Mouse (Mus musculus) heart, embryonic 11.5 days (tissue): ENCODE results near the gene Aifm2. TPM values are rescaled to one million over a fixed set of nuclear protein-coding genes. Genes with fewer than 3 reads are reported as not detected.
A peak's percentile ranks its signal among the peaks of the same experiment; 100 is the strongest.

Experiments
- ATAC-seq: fragments of 200-750 bp; cut with Nextera tagmentation; replicated peaks from 2 replicates; pipeline ENCODE4 v1.8.0; 2017; ENCODE audit warnings: moderate library complexity; ENCODE audit not compliant: insufficient number of reproducible peaks, low FRiP score, low TSS enrichment
- H3K27ac ChIP-seq: fragments of 300-500 bp; sonication (generic); 2 replicates; pipeline ENCODE4 v1.5.1; 2014; ENCODE audit warnings: mild to moderate bottlenecking, low read depth, low read length
- H3K27me3 ChIP-seq: fragments of 300-500 bp; sonication (generic); 2 replicates; pipeline ENCODE4 v1.6.1; 2014; ENCODE audit warnings: mild to moderate bottlenecking, low read length, mixed read lengths; ENCODE audit not compliant: control insufficient read depth, insufficient read depth
- H3K36me3 ChIP-seq: fragments of 300-500 bp; sonication (generic); 2 replicates; pipeline ENCODE4 v1.6.1; 2014; ENCODE audit warnings: mild to moderate bottlenecking, low read length, moderate library complexity, mixed read lengths; ENCODE audit not compliant: control insufficient read depth, insufficient read depth
- H3K4me1 ChIP-seq: fragments of 300-500 bp; sonication (generic); 2 replicates; pipeline ENCODE4 v1.6.1; 2014; ENCODE audit warnings: low read length; ENCODE audit not compliant: control insufficient read depth, insufficient read depth
- H3K4me2 ChIP-seq: fragments of 300-500 bp; sonication (generic); 2 replicates; pipeline ENCODE4 v1.6.1; 2014; ENCODE audit warnings: mild to moderate bottlenecking, moderate library complexity
- H3K4me3 ChIP-seq: fragments of 300-500 bp; sonication (generic); 2 replicates; pipeline ENCODE4 v1.5.1; 2014; ENCODE audit warnings: low read depth, low read length
- H3K9ac ChIP-seq: fragments of 300-500 bp; sonication (generic); 2 replicates; pipeline ENCODE4 v1.6.1; 2014; ENCODE audit warnings: mild to moderate bottlenecking, low read depth, low read length, moderate library complexity
- H3K9me3 ChIP-seq: fragments of 300-500 bp; sonication (generic); replicated peaks from 2 replicates; pipeline ENCODE4 v1.6.1; 2016; ENCODE audit warnings: low read length; ENCODE audit not compliant: control insufficient read depth
- WGBS: fragments of 180-500 bp; shearing (Covaris S2); extraction: QIAGEN DNeasy Blood & Tissue Kit; methylation state at CpG from one replicate; pipeline ENCODE4 v1.1.7; 2014; ENCODE audit not compliant: insufficient replicate concordance; 5-methylcytosine and 5-hydroxymethylcytosine counted together
- polyA plus RNA-seq: library from polyadenylated mRNA; unstranded; fragments of >200 nt; fragmentation: Nextera tagmentation; extraction: Ambion mirVana; gene quantifications from 2 replicates; pipeline ENCODE4 v1.2.1, GENCODE M21; 2014

Aifm2 gene
- polyA plus RNA-seq, 1 experiment from 2014 or later: 15.6 TPM

GRCm38 (mm10) chr10:61713601-61714000 is 1.5 kb upstream of the Aifm2 start:
- ATAC-seq: no peak
- Histone ChIP-seq H3K27me3 (no peaks in the 10 kb centered on the region; the same call in 1 of the 2 replicates), H3K4me1 (peaks cover 6% of the 10 kb centered on the region; the same call in 1 of the 2 replicates), H3K4me2 (no peak overlapping the region), H3K4me3 (no peak overlapping the region), H3K9ac (no peak overlapping the region), H3K9me3 (no peaks in the 10 kb centered on the region), H3K36me3 (no peaks in the 10 kb centered on the region), H3K27ac (no peak overlapping the region)
- WGBS: 70% methylated on average over 3 of the region's 3 CpGs

GRCm38 (mm10) chr10:61714146-61714545 is 917 bp upstream of the Aifm2 start:
- no peak overlapping the region for H3K9ac ChIP-seq
- H3K36me3 ChIP-seq: no peaks in the 10 kb centered on the region
- H3K4me3 ChIP-seq: no peak overlapping the region
- H3K27me3 ChIP-seq: no peaks in the 10 kb centered on the region; the same call in 1 of the 2 replicates
- H3K9me3 ChIP-seq: no peaks in the 10 kb centered on the region
- no peak overlapping the region for H3K4me2 ChIP-seq
- no peak for ATAC-seq
- H3K4me1 ChIP-seq: peaks cover 6% of the 10 kb centered on the region; the same call in 1 of the 2 replicates
- WGBS: 83% methylated on average over 4 of the region's 4 CpGs
- no peak overlapping the region for H3K27ac ChIP-seq

GRCm38 (mm10) chr10:61715462-61715837 is 387 bp downstream of the Aifm2 start:
- ATAC-seq: no peak; the same call in 1 of the 2 replicates
- Histone ChIP-seq H3K36me3 (no peaks in the 10 kb centered on the region), H3K27me3 (no peaks in the 10 kb centered on the region; the same call in 1 of the 2 replicates), H3K4me1 (peaks cover 6% of the 10 kb centered on the region; the same call in 1 of the 2 replicates), H3K4me2 (peak overlapping the region; percentile 93), H3K9me3 (no peaks in the 10 kb centered on the region), H3K9ac (peak overlapping the region; percentile 75), H3K4me3 (peak overlapping the region; percentile 67), H3K27ac (no peak overlapping the region)
- 4% methylated on average over 11 of the region's 11 CpGs for WGBS

GRCm38 (mm10) chr10:61715996-61716864 is 1.2 kb downstream of the Aifm2 start:
- Histone ChIP-seq H3K27me3 (no peaks in the 10 kb centered on the region; the same call in 1 of the 2 replicates), H3K4me2 (peak overlapping the region; percentile 93), H3K4me3 (peak overlapping the region; percentile 67), H3K27ac (no peak overlapping the region), H3K36me3 (no peaks in the 10 kb centered on the region), H3K9me3 (no peaks in the 10 kb centered on the region), H3K4me1 (peaks cover 6% of the 10 kb centered on the region; the same call in 1 of the 2 replicates), H3K9ac (peak overlapping the region; percentile 75)
- WGBS: 70% methylated on average over 7 of the region's 7 CpGs
- ATAC-seq: no peak

- no peak overlapping the region for H3K27ac ChIP-seq
- H3K4me1 ChIP-seq: peaks cover 6% of the 10 kb centered on the region; the same call in 1 of the 2 replicates
- H3K36me3 ChIP-seq: no peaks in the 10 kb centered on the region
- 84% methylated on average over 12 of the region's 12 CpGs for WGBS
- no peak overlapping the region for H3K4me2 ChIP-seq
- H3K4me3 ChIP-seq: no peak overlapping the region
- no peak overlapping the region for H3K9ac ChIP-seq
- no peaks in the 10 kb centered on the region for H3K9me3 ChIP-seq
- ATAC-seq: no peak
- H3K27me3 ChIP-seq: no peaks in the 10 kb centered on the region; the same call in 1 of the 2 replicates
These were observed 2.6 kb downstream of the Aifm2 start for GRCm38 (mm10) chr10:61717406-61718296.

GRCm38 (mm10) chr10:61720331-61720730 is 5.3 kb downstream of the Aifm2 start:
- no peak for ATAC-seq
- no peaks in the 10 kb centered on the region for H3K36me3 ChIP-seq
- H3K4me2 ChIP-seq: no peak overlapping the region
- H3K27ac ChIP-seq: no peak overlapping the region
- H3K4me1 ChIP-seq: peaks cover 3% of the 10 kb centered on the region; the same call in 1 of the 2 replicates
- WGBS: 87% methylated on average over 7 of the region's 7 CpGs
- no peaks in the 10 kb centered on the region for H3K9me3 ChIP-seq
- H3K9ac ChIP-seq: no peak overlapping the region
- no peak overlapping the region for H3K4me3 ChIP-seq
- no peaks in the 10 kb centered on the region for H3K27me3 ChIP-seq

GRCm38 (mm10) chr10:61722215-61722614 is 7.2 kb downstream of the Aifm2 start:
- no peaks in the 10 kb centered on the region for H3K4me1 ChIP-seq
- no peak overlapping the region for H3K27ac ChIP-seq
- no peak overlapping the region for H3K4me3 ChIP-seq
- 80% methylated on average over 3 of the region's 3 CpGs for WGBS
- no peaks in the 10 kb centered on the region for H3K27me3 ChIP-seq
- no peaks in the 10 kb centered on the region for H3K36me3 ChIP-seq
- no peak overlapping the region for H3K9ac ChIP-seq
- ATAC-seq: no peak
- H3K4me2 ChIP-seq: no peak overlapping the region
- H3K9me3 ChIP-seq: no peaks in the 10 kb centered on the region

GRCm38 (mm10) chr10:61723271-61723670 is 8.2 kb downstream of the Aifm2 start:
- no peak overlapping the region for H3K27ac ChIP-seq

More at GRCm38 (mm10) chr10:61723271-61723670, 8.2 kb downstream of the Aifm2 start:
- Histone ChIP-seq H3K27me3 (no peaks in the 10 kb centered on the region), H3K4me2 (no peak overlapping the region), H3K4me3 (no peak overlapping the region), H3K9me3 (no peaks in the 10 kb centered on the region), H3K4me1 (no peaks in the 10 kb centered on the region), H3K36me3 (no peaks in the 10 kb centered on the region), H3K9ac (no peak overlapping the region)
- ATAC-seq: no peak
- WGBS: 57% methylated on average over 6 of the region's 6 CpGs
